ENCODE assay signal across 16 mouse cellular contexts in the genomic region with DNA sequence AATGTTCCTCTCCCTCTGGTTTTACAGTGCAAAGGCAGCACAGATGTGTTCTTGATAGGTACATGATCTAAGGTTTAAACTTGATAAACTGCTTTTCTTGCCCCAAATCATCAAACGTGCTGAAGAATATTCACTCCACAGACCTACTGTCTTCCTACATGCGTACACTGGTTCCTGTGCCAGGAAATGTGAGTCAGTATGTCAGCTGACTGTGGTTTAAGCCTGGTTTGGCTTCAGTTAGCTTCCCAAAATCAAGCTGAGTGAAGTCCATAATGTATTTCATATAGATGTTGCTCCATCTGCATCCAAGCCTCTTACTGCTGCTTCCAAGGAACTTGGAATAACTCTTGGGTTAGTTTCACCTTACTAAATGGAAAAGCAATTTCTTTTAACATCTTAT.
DNase-seq lines count a peak whose midpoint lies in the region; ATAC-seq and TF ChIP-seq lines count a peak whose summit lies in the region.
"Had no signal": no experiment of that assay in that cellular context is flagged by ENCODE, and none has a peak within 500 bp of the region (broad histone marks: within the 10 kb centered on the region; RNA-seq: fewer than 3 reads in every experiment).

No protein-coding gene starts in this region.

- intact Hi-C loops in left cerebral cortex, postnatal 4 days (cut with DNase I) = no loop called here
- intact Hi-C loops in heart, postnatal 36 days (cut with DNase I) = loop anchor here (5.0 kb wide), 1 partner anchor 93 kb away; no protein-coding TSS in a partner anchor

- no peak overlapping the region for H3ac ChIP-seq in myocyte (ENCODE audit: control insufficient read depth, insufficient read length)

- DNase-seq in left cerebral cortex, adult 18-20 months (ENCODE audit: low spot score in 2 of 2) = peak; percentile 14 to 18
- DNase-seq in left cerebral cortex, postnatal 4 days = no peak
- DNase-seq in MEL (ENCODE audit: low read depth, low spot score) = peak; percentile 48
- DNase-seq in brain, adult 2 months (ENCODE audit: low read depth, low spot score) = peak; percentile 60
- DNase-seq in hindbrain, postnatal 0 days (ENCODE audit: low spot score) = no peak
- no peak for DNase-seq in heart, postnatal 36 days
- DNase-seq: adrenal gland, postnatal 14 days; cerebellum, postnatal 36 days; kidney, adult 18-20 months; kidney, postnatal 14 days; liver; lung, adult 18-20 months had no signal

- no peak overlapping the region for H3K4me2 ChIP-seq in myocyte (ENCODE audit: low read depth)
- no peak overlapping the region for H3K4me2 ChIP-seq in hindbrain, postnatal 0 days (ENCODE audit: low read depth, low read length)
- H3K4me2 ChIP-seq: embryonic facial prominence, embryonic 12.5 days; heart, embryonic 15.5 days; hindbrain, embryonic 14.5 days had no signal

- no peaks in the 10 kb centered on the region for H3K27me3 ChIP-seq in MEL (ENCODE audit: control insufficient read depth in 1 of 2, insufficient read depth in 2 of 2, low read length in 2 of 2)
- no peaks in the 10 kb centered on the region for H3K27me3 ChIP-seq in myocyte (ENCODE audit: control insufficient read depth, insufficient read depth, insufficient read length)
- no peaks in the 10 kb centered on the region for H3K27me3 ChIP-seq in hindbrain, postnatal 0 days (ENCODE audit: insufficient read depth, low read length)
- H3K27me3 ChIP-seq: embryonic facial prominence, embryonic 12.5 days; heart, embryonic 15.5 days had no signal

- no peak for TF ChIP-seq CTCF in MEL (IDR thresholded peaks at IDR 0.05 in 2 of 3, conservative IDR thresholded peaks at IDR 0.05 in 1 of 3; ENCODE audit: control insufficient read depth in 1 of 3, insufficient read depth in 1 of 3, low read depth in 2 of 3, low read length in 3 of 3, poor library complexity in 1 of 3, severe bottlenecking in 1 of 3)
- TF ChIP-seq CTCF in hindbrain, postnatal 0 days (IDR thresholded peaks at IDR 0.05; ENCODE audit: low read depth) = no peak

- H3K36me3 ChIP-seq in MEL (ENCODE audit: control insufficient read depth in 1 of 2, insufficient read depth in 2 of 2, low read length in 2 of 2) (peaks cover 5 to 16% of the 10 kb centered on the region in 2 experiments), myocyte (ENCODE audit: control insufficient read depth, insufficient read depth) (peaks cover 54% of the 10 kb centered on the region)
- peaks cover 29% of the 10 kb centered on the region for H3K36me3 ChIP-seq in hindbrain, postnatal 0 days (ENCODE audit: insufficient read depth, low read length)

- 92% methylated on average over 2 of the region's 2 CpGs for WGBS in hindbrain, postnatal 0 days

- H3K9ac ChIP-seq in MEL (ENCODE audit: control insufficient read depth, low read depth, low read length, poor library complexity, severe bottlenecking) = no peak overlapping the region
- no peak overlapping the region for H3K9ac ChIP-seq in hindbrain, postnatal 0 days (replicated peaks; ENCODE audit: low read length)
- H3K9ac ChIP-seq: embryonic facial prominence, embryonic 12.5 days; heart, embryonic 15.5 days; hindbrain, embryonic 14.5 days had no signal

- no peak overlapping the region for H3K27ac ChIP-seq in MEL (ENCODE audit: control insufficient read depth, low read depth, low read length)
- no peak overlapping the region for H3K27ac ChIP-seq in hindbrain, postnatal 0 days
- H3K27ac ChIP-seq: embryonic facial prominence, embryonic 12.5 days; heart, embryonic 15.5 days; hindbrain, embryonic 14.5 days had no signal

- TF ChIP-seq EP300 in MEL (IDR thresholded peaks at IDR 0.05; ENCODE audit: low read depth in 1 of 2, low read length in 2 of 2) = peak; percentile 10 to 41; a peak in 1 of 4 replicates

- TF ChIP-seq RAD21 in MEL (IDR thresholded peaks at IDR 0.05; ENCODE audit: low read depth, low read length) = no peak

- no peak for ATAC-seq in hindbrain, postnatal 0 days

- TF ChIP-seq POLR2A in MEL (IDR thresholded peaks at IDR 0.05; ENCODE audit: control insufficient read depth in 1 of 2, insufficient read depth in 1 of 2, low read depth in 1 of 2, low read length in 2 of 2, poor library complexity in 1 of 2) (no peak), myocyte (IDR thresholded peaks at IDR 0.05; ENCODE audit: insufficient read length, low read depth) (no peak)

- H3K4me1 ChIP-seq in MEL (ENCODE audit: control insufficient read depth in 1 of 2, insufficient read depth in 2 of 2, low read length in 2 of 2) = no peaks in the 10 kb centered on the region; a peak in 1 of 4 replicates
- H3K4me1 ChIP-seq in hindbrain, postnatal 0 days (ENCODE audit: insufficient read depth, low read length) = no peaks in the 10 kb centered on the region
- H3K4me1 ChIP-seq: embryonic facial prominence, embryonic 12.5 days; heart, embryonic 15.5 days had no signal

- no peak overlapping the region for H3K4me3 ChIP-seq in MEL (ENCODE audit: control insufficient read depth in 1 of 2, insufficient read depth in 1 of 2, low read depth in 2 of 2, low read length in 2 of 2)
- no peak overlapping the region for H3K4me3 ChIP-seq in myocyte
- no peak overlapping the region for H3K4me3 ChIP-seq in hindbrain, postnatal 0 days (ENCODE audit: low read length)
- H3K4me3 ChIP-seq: embryonic facial prominence, embryonic 12.5 days; heart, embryonic 15.5 days had no signal

- no peaks in the 10 kb centered on the region for H3K9me3 ChIP-seq in MEL (replicated peaks; ENCODE audit: insufficient read depth, low read length)
- H3K9me3 ChIP-seq in hindbrain, postnatal 0 days (ENCODE audit: low read length) = no peaks in the 10 kb centered on the region
- H3K9me3 ChIP-seq: embryonic facial prominence, embryonic 12.5 days; heart, embryonic 15.5 days had no signal

- no peaks in the 10 kb centered on the region for H3K79me2 ChIP-seq in MEL (ENCODE audit: control insufficient read depth, insufficient read depth, low read length, poor library complexity)
- H3K79me2 ChIP-seq in myocyte (ENCODE audit: control insufficient read depth, insufficient read depth) = no peaks in the 10 kb centered on the region

TF ChIP-seq in MEL, 35 proteins besides CTCF, POLR2A, EP300 and RAD21:
- TF ChIP-seq USF1 (IDR thresholded peaks at IDR 0.05; ENCODE audit: low read depth, low read length) (peak; percentile 66), ETS1 (IDR thresholded peaks at IDR 0.05; ENCODE audit: low read depth, low read length) (peak; percentile 74), POLR2AphosphoS5 (IDR thresholded peaks at IDR 0.05; ENCODE audit: borderline replicate concordance, low read depth, low read length) (no peak), TAL1 (IDR thresholded peaks at IDR 0.05; ENCODE audit: low read length) (no peak), SMC3 (IDR thresholded peaks at IDR 0.05; ENCODE audit: low read depth, low read length) (no peak), MAX (IDR thresholded peaks at IDR 0.05; ENCODE audit: low read length) (no peak)

TF ChIP-seq in myocyte, 11 proteins besides CTCF, POLR2A, EP300 and RAD21:
- no peak for TF ChIP-seq TCF3 (IDR thresholded peaks at IDR 0.05; ENCODE audit: insufficient read length, low read depth)
- TF ChIP-seq E2F4 (IDR thresholded peaks at IDR 0.05; ENCODE audit: insufficient read depth) = no peak
- no peak for TF ChIP-seq MAX (IDR thresholded peaks at IDR 0.05; ENCODE audit: low read depth)
- peak; percentile 78 for TF ChIP-seq USF1 (IDR thresholded peaks at IDR 0.05; ENCODE audit: low read depth)
- no peak for TF ChIP-seq TCF12 (IDR thresholded peaks at IDR 0.05; ENCODE audit: insufficient read depth, poor library complexity, severe bottlenecking)

Comparison
In these comparisons a context has a peak if more than half of its experiments do, and no peak if none do; other contexts are left out.
1. DNase-seq: peak in left cerebral cortex, adult 18-20 months (2 of 2), MEL (single experiment) and brain, adult 2 months (single experiment); none in left cerebral cortex, postnatal 4 days (single experiment), hindbrain, postnatal 0 days (single experiment) and heart, postnatal 36 days (0 of 2).